Mouse (Mus musculus): ENCODE measurements around the gene Rbm19.
A peak's percentile ranks its signal among the peaks of the same experiment; 100 is the strongest.

DNA sequence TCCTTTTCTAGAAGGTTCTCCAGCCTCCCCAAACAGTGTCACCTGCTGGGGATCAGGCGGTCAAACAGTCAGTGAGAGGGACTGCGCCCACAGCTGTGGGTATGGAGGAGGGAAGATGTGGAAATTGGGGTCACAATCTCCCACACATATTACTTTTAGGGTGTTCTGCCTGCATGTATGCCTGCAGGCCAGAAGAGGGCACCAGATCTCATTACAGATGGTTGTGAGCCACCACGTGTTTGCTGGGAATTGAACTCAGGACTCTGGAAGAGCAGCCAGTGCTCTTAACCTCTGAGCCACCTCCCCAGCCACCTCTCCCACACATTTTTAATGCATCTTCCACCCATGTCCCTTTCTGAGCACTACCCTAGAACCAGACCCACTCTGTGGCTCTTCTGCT lies 88.1 kb downstream of the Rbm19 start:
- TF ChIP-seq CTCF (IDR thresholded peaks at IDR 0.05; ENCODE audit: extremely low read depth, insufficient read depth, low read length) (0 out of 2 replicates have a peak, but pooled peaks have one; percentile 18), POLR2A (IDR thresholded peaks at IDR 0.05; ENCODE audit: extremely low read depth, insufficient read depth, low read length) (no peak)
